Mouse (Mus musculus) granulocyte monocyte progenitor cell, adult 5-6 weeks (primary cell): ENCODE measurements around the gene Slc23a2. TPM values are rescaled to one million over a fixed set of nuclear protein-coding genes. Genes with fewer than 3 reads are reported as not detected.

ENCODE experiments used
- ATAC-seq: replicated peaks from 2 replicates; pipeline ENCODE4 v1.8.0; 2016; ENCODE audit warnings: mild to moderate bottlenecking, moderate TSS enrichment, inconsistent platforms; ENCODE audit not compliant: poor library complexity, severe bottlenecking
- total RNA-seq, 2 experiments: library from RNA; stranded (forward) in 1 of 2; stranded (reverse) in 1 of 2; fragments of 200-712, 200-1000 nt in 1 of 2; fragments of >200 nt in 1 of 2; fragmentation: Nextera tagmentation in 1 of 2; gene quantifications; 2 replicates each; pipeline ENCODE4 v1.2.3; 2014 to 2017

Slc23a2 gene
- total RNA-seq, 2 experiments from 2014 or later = 4.5 to 5.6 TPM

DNA sequence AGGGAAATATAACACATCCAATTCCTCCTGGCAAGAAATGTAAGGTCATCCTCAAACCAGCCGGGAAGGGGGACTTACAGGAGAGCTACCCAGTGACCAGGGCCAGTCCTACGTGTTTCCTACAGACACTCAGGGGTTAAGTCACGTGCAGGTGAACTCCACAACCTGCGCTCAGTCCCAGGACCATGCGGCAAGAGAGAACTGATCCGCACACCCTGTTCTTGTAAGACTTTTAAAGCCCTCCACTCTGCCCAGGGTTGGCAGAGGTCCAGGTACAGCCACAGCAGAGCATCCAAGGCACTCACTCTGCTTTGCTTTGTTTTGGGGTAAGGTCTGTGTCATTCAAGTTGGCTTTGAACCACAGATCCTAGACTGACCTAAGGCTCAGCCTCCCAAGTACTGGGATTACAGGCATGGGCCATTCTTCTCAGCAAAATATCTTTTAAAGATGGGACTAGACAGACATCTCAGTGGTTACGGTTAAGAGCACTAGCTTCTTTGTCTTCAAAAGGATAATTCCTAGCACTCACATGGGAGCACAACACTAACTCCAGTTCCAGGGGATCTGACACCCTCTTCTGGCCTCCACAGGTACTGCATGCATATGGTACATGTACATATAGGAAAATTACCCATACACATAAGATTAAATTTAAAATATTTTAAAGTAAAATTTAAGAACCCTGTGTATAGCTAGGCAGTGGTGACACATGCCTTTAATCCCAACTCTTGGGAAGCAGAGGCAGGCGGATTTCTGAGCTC lies 8.9 kb downstream of the Slc23a2 start:
- no peak for ATAC-seq

DNA sequence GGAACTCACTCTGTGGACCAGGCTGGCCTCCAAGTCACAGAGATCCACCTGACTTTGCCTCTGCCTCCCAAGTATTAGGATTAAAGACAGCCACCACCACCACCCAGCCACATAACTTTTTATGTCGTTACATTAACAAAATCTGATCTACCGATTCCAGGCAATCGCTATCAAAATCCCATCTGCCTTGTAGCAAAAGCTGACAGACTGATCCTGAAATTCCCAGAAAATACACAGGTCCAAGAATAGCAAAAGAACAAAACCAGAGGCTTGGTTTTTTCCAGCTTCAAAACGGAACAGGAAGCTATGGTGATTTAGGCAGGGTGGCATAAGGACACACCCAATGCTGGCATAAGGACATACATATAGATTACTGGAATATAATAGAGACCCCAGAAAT lies 10.2 kb downstream of the Slc23a2 start:
- no peak for ATAC-seq

DNA sequence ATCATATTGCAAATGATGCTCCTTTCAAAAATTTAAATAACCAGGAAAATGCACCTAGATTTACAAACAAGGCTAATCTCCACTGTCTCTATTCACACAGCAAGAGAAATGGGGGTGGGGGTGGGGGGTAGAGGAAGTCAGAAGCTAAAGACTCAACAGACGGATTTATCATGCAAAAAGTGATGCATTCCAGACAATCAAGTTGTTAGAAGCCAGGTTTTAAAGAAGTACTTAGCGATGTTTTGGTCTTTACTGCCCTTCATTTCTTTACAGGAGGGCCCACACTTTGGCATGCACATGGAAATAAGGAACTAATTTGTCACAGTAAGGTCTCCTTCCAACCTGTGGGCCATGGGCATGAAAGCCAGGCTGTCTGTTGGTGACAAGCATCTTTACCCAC lies 11.5 kb downstream of the Slc23a2 start:
- ATAC-seq = no peak

DNA sequence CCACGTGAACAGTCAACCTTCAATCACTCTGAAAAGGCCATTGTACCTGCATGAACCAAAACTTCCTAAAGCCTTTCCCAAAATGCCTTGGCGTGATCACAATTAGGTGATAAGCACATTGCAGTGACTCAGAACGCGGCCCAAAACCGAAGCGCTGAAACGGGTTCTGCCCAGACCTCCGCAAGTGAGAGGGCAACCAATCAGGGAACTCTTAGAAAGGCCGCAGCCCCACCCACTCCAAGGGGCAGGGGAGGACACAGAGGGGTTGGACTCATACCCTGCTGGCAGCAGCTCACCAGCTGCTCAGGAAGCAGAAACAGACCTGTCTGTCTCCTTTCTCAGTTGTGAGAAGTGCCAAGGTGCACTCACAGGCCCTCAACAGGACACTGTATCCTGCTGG lies 13.6 kb downstream of the Slc23a2 start:
- peak; percentile 99 for ATAC-seq

DNA sequence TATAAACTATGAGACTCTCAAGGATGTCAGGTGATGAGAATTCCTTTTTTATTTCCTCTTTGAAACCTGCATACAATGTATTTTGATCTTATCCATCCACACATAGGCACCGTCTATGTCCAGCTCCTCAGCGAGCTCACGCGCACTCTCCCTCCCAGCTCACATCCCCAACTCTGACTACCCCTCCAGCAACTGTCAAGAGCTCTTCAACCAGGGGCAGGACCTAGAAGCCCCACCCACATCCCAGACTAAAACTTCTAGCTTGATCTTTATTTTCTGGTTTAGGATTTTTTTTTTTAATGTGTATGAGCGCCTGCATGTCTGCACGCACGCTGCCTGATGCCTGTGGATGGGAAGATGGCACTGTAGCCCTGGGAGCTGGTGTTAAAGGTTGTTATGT lies 14.9 kb downstream of the Slc23a2 start:
- ATAC-seq = no peak

DNA sequence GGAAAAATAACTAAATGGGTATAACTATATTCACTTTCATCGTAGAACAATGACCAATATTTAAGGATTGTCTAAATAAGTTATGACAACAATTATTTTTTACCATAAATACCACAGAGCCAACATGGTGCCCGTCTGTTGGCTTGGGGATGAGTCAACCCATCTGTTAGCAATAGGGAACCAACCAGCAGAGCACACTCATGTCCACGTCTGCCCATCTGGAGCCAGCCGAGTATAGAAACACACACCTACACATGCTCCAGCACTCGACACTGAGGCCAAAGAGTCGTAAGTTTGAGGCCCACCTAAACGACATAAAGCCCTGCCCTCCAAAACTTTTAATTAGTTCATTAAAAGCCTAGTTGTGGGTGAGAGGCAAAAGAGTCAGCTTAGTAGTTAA lies 15.7 kb downstream of the Slc23a2 start:
- no peak for ATAC-seq

DNA sequence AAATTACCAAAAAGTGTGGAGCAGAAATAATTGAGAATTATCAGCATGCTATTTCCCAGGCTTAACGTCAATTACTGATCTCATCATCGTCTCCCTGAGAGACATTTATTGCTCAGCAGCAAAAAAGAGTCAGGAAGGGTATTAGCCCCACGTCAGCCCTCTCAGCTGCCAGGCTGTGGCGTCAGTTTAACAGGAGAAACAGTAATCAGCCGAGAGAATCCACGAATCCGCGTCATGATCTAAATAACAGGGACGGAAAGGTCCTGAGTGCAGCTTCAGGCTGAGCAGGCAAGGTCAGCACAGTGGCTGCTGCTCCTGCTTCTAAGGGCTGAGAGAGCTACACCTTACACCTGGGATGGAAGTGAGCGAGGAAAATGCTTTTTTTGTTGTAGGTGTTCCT lies 17.0 kb downstream of the Slc23a2 start:
- ATAC-seq = no peak

DNA sequence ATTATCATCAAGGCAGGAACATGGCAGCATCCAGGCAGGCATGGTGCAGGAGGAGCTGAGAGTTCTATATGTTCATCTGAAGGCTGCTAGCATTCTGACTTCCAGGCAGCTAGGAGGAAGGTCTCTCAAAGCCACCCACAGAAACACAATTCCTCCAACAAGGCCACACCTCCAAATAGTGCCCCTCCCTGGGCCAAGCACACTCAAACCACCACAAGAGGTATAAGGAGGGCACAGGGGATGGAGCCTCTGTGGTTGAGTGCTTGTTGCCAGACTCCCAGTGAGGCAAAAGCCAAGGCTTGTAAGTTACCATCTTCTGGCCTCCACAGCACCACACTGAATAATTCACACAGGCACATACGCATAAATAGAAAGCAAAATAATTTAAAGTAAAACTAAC lies 18.6 kb downstream of the Slc23a2 start:
- no peak for ATAC-seq

DNA sequence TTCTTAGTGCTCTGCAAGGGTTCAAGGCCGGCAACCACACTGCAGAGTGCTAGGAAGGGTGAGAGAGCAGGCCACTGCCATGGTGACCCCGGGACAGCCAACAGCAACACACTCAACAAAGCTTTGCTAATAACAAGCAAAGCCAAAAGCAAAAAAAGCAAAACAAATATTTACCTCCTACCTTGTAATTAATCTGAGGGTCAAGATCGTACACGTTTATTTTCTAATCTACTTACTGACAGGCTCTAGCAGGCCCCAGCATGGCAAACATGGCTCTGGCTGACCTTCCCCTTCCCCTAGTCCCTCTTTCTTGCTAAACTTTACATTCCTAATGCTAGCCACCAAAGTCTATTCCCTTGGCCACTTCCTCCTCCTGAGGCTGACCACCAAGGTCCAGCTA lies 21.8 kb downstream of the Slc23a2 start:
- ATAC-seq = no peak

DNA sequence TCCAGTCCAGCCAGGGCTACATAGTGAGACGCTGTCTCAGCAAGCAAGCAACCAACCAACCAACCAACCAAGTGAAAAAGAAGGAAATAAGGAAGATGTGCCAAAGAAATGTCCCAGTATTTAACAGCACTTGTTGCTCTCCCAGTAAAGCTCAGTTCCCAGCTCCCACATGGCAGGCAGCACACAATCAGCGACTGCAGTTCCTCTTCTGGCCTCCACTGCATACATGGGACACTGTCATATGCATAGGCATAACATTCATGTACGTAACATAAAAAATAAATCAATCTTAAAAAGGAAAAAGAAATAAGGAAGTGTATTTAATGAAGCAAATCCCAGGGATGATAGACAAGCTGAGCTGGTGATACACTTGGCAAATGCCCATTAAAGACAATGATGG lies 23.9 kb downstream of the Slc23a2 start:
- ATAC-seq = peak; percentile 70

DNA sequence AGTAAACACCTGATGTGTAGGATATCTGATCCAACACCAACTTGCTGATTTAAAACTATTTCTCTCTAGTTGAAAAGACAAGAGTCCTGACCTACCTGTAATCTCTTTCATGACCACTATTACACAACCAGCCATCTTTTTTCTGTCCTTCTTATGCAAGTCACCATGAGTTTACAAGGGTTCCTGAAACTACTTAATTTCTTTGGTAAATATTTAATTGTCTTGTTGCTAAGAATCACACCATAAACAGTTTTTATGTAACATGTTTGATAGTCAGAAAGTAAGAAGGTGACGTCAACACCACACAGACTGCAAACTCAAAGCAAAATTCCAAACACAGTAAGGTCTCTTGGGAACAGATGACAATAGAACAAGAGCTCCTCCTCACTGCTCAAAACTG lies 26.3 kb downstream of the Slc23a2 start:
- no peak for ATAC-seq

DNA sequence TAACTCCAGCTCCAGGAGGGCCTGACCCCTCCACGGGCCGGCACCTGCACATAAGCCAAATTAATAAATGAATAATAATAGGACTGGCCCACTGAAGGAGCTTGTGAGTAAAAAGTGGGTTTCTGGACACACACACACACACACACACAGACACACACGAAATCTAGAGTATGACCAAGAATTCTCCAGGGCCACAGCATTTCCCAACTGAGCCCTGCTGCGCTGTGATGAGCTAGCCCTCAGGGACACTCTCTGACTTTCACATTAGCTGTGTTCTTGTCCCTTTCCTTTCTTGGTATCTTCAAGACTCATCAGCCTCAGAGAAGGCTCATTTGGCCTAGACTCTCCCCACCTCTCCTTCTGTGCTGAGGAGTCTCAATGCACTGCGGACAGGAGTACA lies 29.0 kb downstream of the Slc23a2 start:
- no peak for ATAC-seq

DNA sequence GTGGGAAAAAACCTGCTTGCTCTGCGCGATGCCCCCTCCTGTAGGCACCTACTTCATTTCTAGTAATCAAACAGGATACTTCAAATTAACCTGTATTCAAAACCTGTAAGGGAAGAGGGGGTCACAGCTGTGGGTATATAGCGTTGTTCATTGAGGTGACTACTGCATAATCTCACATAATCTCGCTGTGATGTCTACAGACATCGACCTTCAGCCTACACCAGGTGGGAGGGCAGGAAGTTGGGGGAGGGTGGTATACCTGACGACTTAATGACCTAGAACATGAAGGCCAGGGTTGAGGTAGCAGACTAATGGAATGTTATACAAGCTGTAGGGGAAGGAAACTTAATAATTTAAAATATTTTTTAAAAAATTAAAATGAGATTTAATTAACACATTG lies 29.6 kb downstream of the Slc23a2 start:
- no peak for ATAC-seq

DNA sequence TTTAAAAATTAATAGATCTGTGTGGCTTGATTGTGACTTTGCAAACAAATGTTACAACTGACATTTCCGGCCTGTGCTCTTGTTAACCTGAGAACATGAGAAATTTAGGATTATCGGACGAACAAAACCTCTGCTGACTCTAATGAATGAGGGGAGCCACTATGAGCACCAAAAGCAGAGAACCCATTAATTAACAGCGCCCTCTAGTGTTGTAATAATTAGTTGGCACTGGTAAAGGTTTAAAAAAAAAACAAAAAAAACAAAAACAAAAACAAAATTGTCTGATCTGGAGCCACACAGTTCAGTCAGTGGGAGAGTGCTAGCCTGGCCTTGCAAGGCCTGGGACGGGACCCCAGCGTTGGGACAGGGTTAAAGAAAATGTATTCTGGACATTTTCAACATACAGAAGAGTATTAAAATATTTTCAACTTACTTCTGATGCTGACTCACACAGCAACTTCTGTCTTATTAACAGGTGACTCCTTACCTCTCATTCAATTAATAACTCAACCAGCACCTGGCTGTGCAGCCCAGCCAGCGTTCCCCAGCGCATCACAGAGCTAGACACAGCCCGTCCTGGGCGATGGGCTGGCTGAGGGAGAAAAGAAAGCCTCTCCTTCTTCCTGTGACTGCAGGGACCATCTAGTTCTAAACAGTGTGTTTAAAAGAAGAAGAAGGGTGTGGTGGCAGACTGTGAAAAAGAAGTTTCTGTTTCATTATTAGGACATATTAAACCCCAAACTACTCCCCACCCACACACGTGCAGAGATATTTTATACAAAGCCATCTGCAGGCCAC lies 30.7 kb downstream of the Slc23a2 start:
- ATAC-seq = peak; percentile 58

DNA sequence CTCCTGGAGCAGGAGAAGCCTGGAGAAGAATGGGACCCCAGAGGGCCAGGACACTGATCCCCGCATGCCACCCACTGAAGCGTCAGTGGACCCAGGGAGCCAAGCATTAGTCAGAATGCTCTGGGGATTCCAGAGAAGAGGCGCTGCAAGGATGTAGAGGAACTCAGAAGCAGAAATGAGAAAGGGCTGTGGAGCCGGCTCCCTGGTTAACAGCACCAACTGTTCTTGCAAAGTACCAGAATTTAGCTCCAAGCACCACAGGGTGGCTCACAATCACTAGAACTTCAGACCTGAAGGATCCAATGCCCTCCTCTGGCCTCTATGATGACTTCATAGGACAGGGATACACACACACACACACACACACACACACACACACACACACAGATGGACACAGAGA lies 32.6 kb downstream of the Slc23a2 start:
- no peak for ATAC-seq

DNA sequence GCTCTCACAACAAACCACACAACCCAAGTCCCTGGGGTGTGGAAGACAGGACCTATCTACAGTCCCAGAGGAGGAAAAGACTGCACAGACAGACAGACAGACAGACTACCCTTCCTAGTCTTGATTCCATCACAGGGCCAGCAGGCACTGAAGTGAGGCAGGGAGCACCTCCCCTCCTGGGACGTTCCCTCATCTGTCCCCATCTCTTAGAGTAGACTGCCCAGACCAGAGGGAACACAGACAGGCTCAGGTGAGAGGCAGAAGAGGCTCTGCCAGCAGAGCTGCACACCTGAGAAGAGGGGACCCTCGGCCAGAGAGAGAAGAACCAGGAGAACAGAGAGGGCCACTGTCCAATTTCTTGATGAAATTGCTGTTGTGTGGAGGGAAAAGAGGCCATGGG lies 33.0 kb downstream of the Slc23a2 start:
- no peak for ATAC-seq

DNA sequence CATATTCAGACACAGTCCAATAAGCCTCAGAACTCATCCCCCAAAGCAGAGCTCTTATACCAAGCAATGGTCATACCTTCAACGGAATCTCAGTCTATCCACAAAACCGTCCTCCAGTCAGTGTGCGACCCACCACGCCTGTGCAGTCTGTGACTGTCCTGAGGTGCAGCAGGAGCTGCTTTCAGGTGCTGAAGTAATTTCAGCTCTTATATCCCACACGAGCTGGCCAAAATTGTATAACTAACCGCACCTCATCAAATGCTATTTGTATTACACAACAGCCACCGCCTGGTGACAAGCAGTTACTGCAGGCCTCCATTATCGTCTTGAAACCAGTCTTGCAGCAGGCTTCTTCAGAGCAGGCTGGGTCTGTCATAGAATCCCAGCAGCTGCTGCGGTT lies 33.6 kb downstream of the Slc23a2 start:
- ATAC-seq = peak; percentile 66

DNA sequence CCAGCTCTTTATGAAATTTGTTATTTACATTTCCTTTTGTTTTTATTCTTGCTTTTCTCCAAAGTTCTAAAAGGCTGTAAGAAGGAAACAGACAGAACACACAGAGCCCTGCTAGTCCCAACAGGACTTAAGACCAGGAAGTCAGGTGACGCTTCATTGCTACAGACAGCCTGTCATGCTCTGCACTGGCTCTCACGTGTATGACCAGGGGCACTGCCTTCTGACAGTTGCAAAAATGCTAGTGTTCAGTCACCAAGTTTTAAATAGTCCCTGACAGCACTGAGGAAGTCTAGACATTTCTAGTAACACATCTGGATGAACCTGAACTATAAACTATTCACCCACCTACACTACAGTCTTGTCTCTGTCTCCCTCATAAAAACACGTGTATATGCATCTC lies 34.2 kb downstream of the Slc23a2 start:
- peak; percentile 56 for ATAC-seq

DNA sequence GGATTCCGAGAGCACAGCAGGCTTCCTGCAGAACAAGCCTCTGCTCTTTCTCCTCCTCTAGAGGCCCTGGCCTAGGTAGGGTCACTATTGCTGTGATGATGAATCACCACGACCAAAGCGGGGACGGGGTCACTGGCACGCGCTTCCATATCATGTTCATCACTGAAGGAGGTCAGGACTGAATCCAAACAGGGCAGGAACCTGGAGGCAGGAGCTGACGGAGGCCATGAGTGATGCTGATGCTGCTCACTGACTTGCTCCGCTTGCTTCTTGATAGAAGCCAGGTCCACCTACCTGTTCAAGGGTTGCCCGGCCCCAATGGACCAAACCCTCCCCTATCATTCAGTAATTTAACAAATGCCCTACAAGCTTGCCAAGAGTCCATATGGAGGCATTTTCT lies 35.9 kb downstream of the Slc23a2 start:
- no peak for ATAC-seq

DNA sequence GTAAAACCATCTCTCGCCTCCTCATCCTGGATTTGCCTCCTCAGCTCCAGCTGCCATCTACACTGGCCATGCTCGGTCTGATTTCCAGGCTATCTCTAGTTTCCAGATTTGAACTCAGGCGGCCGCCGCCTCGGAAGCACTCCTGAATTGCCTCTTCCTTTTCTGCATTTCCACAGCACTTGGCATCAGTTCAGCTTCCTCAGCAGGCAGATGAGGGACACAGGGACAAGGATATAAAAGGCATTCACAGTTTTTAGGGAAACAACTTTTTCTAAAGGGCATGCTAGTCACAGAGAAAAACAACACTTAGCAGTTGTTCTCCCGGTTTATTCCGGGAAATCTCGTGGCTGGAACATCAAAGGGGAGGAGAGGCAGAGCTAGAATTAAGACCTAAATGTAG lies 37.3 kb downstream of the Slc23a2 start:
- ATAC-seq = no peak

DNA sequence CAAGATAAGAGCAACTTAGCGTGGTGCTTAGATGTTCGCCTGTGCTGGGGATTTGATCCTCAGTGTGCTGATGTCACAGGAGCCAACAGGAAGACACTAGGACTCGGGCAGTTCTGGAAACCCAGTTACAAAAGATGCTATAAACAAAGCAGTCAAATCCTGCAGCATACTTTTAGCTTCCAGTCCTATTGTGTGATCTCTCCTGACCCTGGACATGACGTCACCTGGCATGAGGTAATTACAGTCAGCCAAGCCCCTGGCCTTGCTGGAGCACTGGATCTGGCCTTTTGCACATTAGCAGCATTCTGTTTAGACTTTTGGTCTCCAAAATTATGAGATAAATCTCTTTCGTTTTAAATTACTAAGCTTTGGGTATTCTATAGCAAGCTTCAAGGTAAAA lies 38.8 kb downstream of the Slc23a2 start:
- ATAC-seq = no peak

DNA sequence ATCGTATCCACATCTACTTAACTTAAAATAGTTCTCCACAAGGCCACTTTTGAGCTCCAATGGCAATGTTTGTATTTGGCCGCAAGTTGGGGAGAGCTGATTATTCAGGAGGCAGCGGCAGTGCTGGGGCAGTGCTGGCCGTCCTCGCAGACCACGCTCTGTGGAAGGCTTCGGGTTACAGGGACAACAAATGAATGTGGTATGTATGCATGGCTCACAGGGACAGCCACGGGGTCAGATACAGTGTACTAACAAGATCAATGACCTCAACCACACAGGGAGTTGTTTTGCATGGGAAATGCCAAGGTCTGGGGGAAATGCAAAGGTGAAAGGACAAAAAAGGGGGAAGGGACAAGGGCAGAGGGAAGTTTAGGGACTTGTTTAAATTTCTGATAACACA lies 41.6 kb downstream of the Slc23a2 start:
- ATAC-seq = peak; percentile 24; the same call in 1 of the 2 replicates
